8 mouse cellular contexts compared by ENCODE assay signal in genomic region chr13:111797021-111797420, GRCm38 (mm10). TPM values are rescaled to one million over a fixed set of nuclear protein-coding genes. Genes with fewer than 3 reads are reported as not detected.
DNase-seq lines count a peak whose midpoint lies in the region; ATAC-seq lines count a peak whose summit lies in the region.

No protein-coding gene starts in this region.

- H3K4me3 ChIP-seq in megakaryocyte, embryonic 14.5 days (replicated peaks), result peak overlapping the region; percentile 90

- intact Hi-C loops in heart, postnatal 10 days (cut with DNase I), result no loop called here

- DNase-seq in CD8-positive naive resting alpha-beta T cell, adult 2 months (ENCODE audit: low read depth in 2 of 2, low spot score in 2 of 2), result peak; percentile 52 to 66
- peak; percentile 83 for DNase-seq in R1 (ENCODE audit: low read depth, low spot score)
- peak; percentile 78 to 83 for DNase-seq in heart, postnatal 10 days
- DNase-seq in kidney, postnatal 36 days, result peak; percentile 90 to 91
- DNase-seq in spleen, postnatal 4 days (ENCODE audit: low spot score in 2 of 2), result peak; percentile 72 to 84
- DNase-seq in left cerebral cortex, adult 18-20 months (ENCODE audit: low spot score in 2 of 2), result no peak

- no peaks in the 10 kb centered on the region for H3K9me3 ChIP-seq in megakaryocyte, embryonic 14.5 days

- no peaks in the 10 kb centered on the region for H3K36me3 ChIP-seq in megakaryocyte, embryonic 14.5 days (replicated peaks; ENCODE audit: low read length)

- peak; percentile 86 for ATAC-seq in erythroid progenitor cell, adult 5-6 weeks (replicated peaks; ENCODE audit: low FRiP score, poor library complexity, severe bottlenecking)

- H3K27me3 ChIP-seq in megakaryocyte, embryonic 14.5 days (replicated peaks), result peaks cover 17% of the 10 kb centered on the region

- H3K4me1 ChIP-seq in megakaryocyte, embryonic 14.5 days, result peaks cover 45% of the 10 kb centered on the region

RNA-seq across cellular contexts. Expression of gene Map3k1, which starts 11.8 kb away (rescaled TPM):
- 75.0 and 104 TPM in 2 replicates for total RNA-seq in erythroid progenitor cell, adult 5-6 weeks (2015; ENCODE audit: low replicate concordance)
- 124 and 167 TPM in 2 replicates for total RNA-seq in erythroid progenitor cell, adult 5-6 weeks (2017; ENCODE audit: low replicate concordance)
- total RNA-seq in heart, postnatal 10 days (2021), result 10 to 100 TPM; 33.7 to 38.5 TPM
- 5.7 TPM in 1 of 2 replicates, not detected in the other for polyA plus RNA-seq in megakaryocyte, embryonic 14.5 days (2012; ENCODE audit: insufficient read depth, low replicate concordance)
- total RNA-seq in left cerebral cortex, adult 18-20 months (2021), result 10 to 100 TPM in 1 of 2 experiments, 1 to 10 TPM in 1; 9.0 to 10.7 TPM

Comparison
In these comparisons a context has a peak if more than half of its experiments do, and no peak if none do; other contexts are left out.
1. DNase-seq: peak in CD8-positive naive resting alpha-beta T cell, adult 2 months (2 of 2), R1 (single experiment), heart, postnatal 10 days (2 of 2), kidney, postnatal 36 days (2 of 2) and spleen, postnatal 4 days (2 of 2); none in left cerebral cortex, adult 18-20 months (0 of 2).